Mouse (Mus musculus) embryonic fibroblast, embryonic 13.5 days (primary cell): Measurements from ENCODE around the gene Cry1.

Experiments
- CTCF ChIP-seq: IDR thresholded peaks from 2 replicates; pipeline ENCODE4 v1.5.1; 2011; ENCODE audit warnings: mild to moderate bottlenecking, control low read depth, low read length, moderate library complexity, borderline replicate concordance; ENCODE audit not compliant: insufficient read depth
- POLR2A ChIP-seq: IDR thresholded peaks from 2 replicates; pipeline ENCODE4 v1.6.1; 2011; ENCODE audit warnings: low read depth, mild to moderate bottlenecking, control low read depth, low read length, moderate library complexity

DNA sequence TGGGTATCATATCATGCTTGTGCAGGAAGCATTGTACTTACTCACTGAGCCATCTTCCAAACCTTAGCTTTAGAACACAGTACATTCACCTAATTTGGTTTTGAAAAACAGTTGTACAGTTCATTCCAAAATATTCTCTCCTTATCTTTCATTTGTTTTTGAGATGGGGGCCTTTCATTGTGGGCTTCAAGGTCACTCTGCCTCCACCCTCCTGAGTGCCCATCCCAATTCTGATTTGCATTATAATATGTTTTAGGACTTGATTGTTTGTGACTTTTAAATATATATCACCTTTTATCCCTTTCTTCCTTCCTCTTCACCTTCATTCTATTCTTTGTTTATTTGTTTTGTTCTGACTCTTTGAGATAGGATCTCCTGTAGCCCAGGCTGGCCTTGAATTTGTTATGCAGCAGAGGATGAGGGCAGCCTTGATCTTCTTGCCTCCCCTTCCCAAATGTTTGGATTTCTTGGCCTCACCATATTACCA lies 24.3 kb upstream of the Cry1 start:
- TF ChIP-seq CTCF (no peak), POLR2A (no peak)
